Mouse (Mus musculus) embryonic facial prominence, embryonic 10.5 days (tissue): ENCODE measurements around the gene Cope. TPM values are rescaled to one million over a fixed set of nuclear protein-coding genes. Genes with fewer than 3 reads are reported as not detected.
A peak's percentile ranks its signal among the peaks of the same experiment; 100 is the strongest.

Source experiments
- DNase-seq: peaks from one replicate; pipeline ENCODE4 v3.0.0-alpha.2; 2017; ENCODE audit warnings: low spot score
- H3K27ac ChIP-seq: fragments of 300-500 bp; sonication (generic); replicated peaks from 2 replicates; pipeline ENCODE4 v1.5.1; 2016; ENCODE audit warnings: mild to moderate bottlenecking
- H3K27me3 ChIP-seq: fragments of 300-500 bp; sonication (generic); replicated peaks from 2 replicates; pipeline ENCODE4 v1.6.1; 2016; ENCODE audit warnings: low read depth, mild to moderate bottlenecking; ENCODE audit not compliant: poor library complexity, severe bottlenecking
- H3K36me3 ChIP-seq: fragments of 300-500 bp; sonication (generic); replicated peaks from 2 replicates; pipeline ENCODE4 v1.6.1; 2016; ENCODE audit warnings: mild to moderate bottlenecking, moderate library complexity
- H3K4me1 ChIP-seq: fragments of 300-500 bp; sonication (generic); 2 replicates; pipeline ENCODE4 v1.6.1; 2016
- H3K4me3 ChIP-seq: fragments of 300-500 bp; sonication (generic); 2 replicates; pipeline ENCODE4 v1.5.1; 2016; ENCODE audit warnings: mild to moderate bottlenecking, moderate library complexity
- H3K9me3 ChIP-seq: fragments of 300-500 bp; sonication (generic); 2 replicates; pipeline ENCODE4 v1.6.1; 2016; ENCODE audit warnings: mild to moderate bottlenecking
- WGBS: fragments of 180-500 bp; shearing (Covaris S2); methylation state at CpG from one replicate; pipeline ENCODE4 v1.1.7; 2016; 5-methylcytosine and 5-hydroxymethylcytosine counted together
- polyA plus RNA-seq: library from polyadenylated mRNA; unstranded; fragments of >200 nt; fragmentation: Nextera tagmentation; extraction: Ambion mirVana; gene quantifications from 2 replicates; pipeline ENCODE4 v1.2.1, GENCODE M21; 2016

Gene Cope
- polyA plus RNA-seq, 1 experiment from 2014 or later, result 293 TPM

DNA sequence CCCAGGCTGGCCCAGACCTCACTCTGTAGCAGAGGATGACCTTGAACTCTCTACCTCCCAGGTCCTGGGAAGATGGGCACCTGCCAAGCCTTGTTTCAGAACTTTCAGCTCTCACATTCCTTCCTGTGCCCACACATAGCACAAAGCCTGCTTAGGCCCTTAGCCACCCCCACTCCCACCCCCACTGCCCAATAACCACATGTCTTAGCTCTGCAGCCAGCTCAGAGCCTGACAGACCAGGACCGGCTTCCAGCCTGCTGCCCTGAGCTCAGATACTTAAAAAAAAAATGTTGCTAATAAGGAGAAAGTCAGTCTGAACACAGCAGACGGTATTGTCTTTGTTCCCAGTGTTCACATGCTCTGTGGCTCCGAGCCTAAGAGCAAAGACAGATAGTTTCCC is 21.3 kb upstream of the Cope start:
- Histone ChIP-seq H3K9me3 (no peaks in the 10 kb centered on the region), H3K27me3 (no peaks in the 10 kb centered on the region), H3K36me3 (peaks cover 18% of the 10 kb centered on the region), H3K4me3 (no peak overlapping the region), H3K4me1 (peaks cover 66% of the 10 kb centered on the region), H3K27ac (peak overlapping the region; percentile 95; the same call in 1 of the 2 replicates)
- no peak for DNase-seq
- WGBS, result 60% methylated on average over 3 of the region's 3 CpGs

DNA sequence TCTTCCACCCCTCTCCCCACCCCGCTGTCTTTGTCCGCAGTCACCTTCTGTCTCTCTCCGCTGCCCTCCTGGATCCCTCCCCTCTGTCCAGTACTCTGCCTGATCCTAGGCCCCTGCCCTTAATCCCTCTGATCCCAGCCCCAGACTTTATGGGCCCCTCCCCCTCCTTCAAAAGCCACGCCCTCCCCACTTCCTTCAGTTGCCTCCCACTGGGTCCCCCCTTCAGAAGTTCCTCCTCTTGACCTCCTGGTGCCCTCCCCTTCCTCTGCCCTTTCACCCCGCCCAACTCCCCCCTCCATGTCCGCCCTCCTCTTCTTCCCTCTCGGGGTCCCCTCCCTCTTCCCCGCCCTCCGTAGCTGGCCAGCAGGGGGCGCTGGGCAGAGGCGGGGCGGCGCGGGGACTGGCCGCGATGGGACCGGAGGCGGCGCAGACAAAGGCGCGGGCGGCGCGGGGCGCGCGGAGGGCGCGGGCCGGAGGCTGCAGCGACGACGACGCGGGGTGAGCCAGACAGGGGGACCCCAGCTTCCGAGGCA is 19.6 kb upstream of the Cope start, which contains the start of gene Homer3:
TSS of gene Homer3 (plus strand) at position 225 of the 533 bp plus-strand sequence.
- no peaks in the 10 kb centered on the region for H3K27me3 ChIP-seq
- peaks cover 62% of the 10 kb centered on the region for H3K4me1 ChIP-seq
- DNase-seq, result peak; percentile 97
- H3K36me3 ChIP-seq, result peaks cover 35% of the 10 kb centered on the region
- WGBS, result under 1% methylated on average over 36 of the region's 36 CpGs
- H3K27ac ChIP-seq, result peak within 1 kb of the TSS; percentile 95
- peaks cover 6% of the 10 kb centered on the region; the same call in 1 of the 2 replicates for H3K9me3 ChIP-seq
- peak within 1 kb of the TSS; percentile 93 for H3K4me3 ChIP-seq

DNA sequence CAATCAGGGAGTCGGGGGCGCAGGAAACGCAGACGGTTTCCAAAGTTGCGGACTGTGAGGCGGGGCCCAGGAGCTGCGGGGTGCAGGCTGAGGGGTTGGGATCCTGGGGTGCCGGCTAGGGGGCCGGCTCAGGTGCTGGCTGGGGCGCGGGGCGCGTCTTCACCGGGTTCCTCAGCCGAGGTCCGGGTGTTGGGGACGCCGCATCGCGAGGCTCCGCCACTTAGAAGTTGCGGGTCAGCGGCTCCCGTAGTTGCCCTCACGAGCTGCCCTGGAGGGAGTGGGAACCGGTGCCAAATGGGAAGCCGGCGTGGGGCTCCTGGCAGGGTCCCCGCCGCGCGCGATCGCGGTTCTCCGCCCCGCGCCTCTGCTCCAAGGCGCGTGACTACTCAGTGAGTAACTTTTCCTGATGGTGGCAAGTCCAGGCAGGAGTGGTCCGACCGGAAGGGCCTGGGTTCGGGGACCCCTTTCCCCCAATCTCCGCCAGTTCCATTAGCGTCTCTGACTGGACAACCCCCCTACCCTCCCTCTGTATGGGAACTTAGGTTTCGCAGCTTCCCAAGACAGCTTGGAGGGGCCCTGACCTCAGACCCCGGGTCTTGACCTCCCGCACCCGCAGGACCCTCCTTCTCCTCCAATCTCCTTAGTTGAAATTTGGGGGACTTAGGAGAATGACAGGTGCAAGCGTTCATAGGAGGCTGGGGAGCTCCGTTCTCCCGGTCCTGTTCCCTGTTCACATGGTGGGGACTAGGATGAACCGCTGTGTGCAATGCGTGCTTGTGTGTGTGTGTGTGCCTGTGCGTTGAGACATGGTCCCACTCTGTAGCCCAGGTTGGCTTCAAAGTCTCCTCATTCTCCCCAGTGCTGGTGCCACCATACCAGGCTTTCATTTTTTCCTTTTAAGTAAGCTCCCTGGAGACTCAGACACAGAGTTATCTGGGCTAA is 18.9 kb upstream of the Cope start:
- Histone ChIP-seq H3K4me3 (peak overlapping the region; percentile 93), H3K4me1 (peaks cover 55% of the 10 kb centered on the region), H3K9me3 (peaks cover 6% of the 10 kb centered on the region; the same call in 1 of the 2 replicates), H3K27ac (peak overlapping the region; percentile 95), H3K36me3 (peaks cover 42% of the 10 kb centered on the region), H3K27me3 (no peaks in the 10 kb centered on the region)
- DNase-seq, result peak; percentile 44
- under 1% methylated on average over 55 of the region's 55 CpGs for WGBS

DNA sequence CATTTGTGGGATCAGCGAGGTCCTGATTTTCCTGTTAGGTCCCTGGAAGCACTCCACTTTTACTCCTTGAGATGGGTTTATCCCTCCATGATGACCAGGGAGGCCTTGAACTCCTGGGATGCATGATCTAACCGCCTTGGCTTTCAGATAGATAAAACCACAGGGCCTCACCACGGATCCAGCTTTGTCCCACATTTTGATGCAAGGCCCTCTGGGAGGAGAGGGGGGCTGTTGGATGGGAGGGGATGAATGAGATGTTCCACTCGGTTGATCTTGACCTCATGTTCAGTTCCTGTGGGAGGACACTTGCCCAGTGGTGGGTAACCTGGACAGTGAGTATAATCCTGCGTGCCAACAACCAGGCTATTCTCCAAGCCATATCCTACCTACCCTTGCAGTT is 17.9 kb upstream of the Cope start:
- 79% methylated on average over 5 of the region's 5 CpGs for WGBS
- no peak for DNase-seq
- Histone ChIP-seq H3K4me1 (peaks cover 46% of the 10 kb centered on the region), H3K27ac (no peak overlapping the region), H3K27me3 (no peaks in the 10 kb centered on the region), H3K9me3 (peaks cover 6% of the 10 kb centered on the region; the same call in 1 of the 2 replicates), H3K4me3 (peak overlapping the region; percentile 93), H3K36me3 (peaks cover 52% of the 10 kb centered on the region)

DNA sequence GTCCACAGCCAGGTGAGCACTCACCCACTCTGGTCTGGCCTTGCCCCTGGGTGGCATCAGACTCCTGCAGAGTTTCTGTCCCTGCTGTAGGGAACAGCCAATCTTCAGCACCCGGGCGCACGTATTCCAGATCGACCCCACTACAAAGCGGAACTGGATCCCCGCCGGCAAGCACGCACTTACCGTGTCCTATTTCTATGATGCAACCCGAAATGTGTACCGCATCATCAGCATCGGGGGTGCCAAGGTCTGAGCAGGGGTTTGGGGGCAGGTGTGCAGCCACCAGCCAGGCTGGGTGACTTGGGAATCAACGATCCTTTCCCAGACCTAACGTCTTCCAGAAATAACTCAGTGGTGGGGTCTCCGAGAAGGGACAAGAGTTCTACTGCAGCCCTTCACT is 17.0 kb upstream of the Cope start:
- no peak for DNase-seq
- Histone ChIP-seq H3K9me3 (peaks cover 6% of the 10 kb centered on the region; the same call in 1 of the 2 replicates), H3K27ac (no peak overlapping the region), H3K36me3 (peaks cover 61% of the 10 kb centered on the region), H3K4me1 (peaks cover 44% of the 10 kb centered on the region), H3K27me3 (no peaks in the 10 kb centered on the region), H3K4me3 (peak overlapping the region; percentile 93; the same call in 1 of the 2 replicates)
- WGBS, result 97% methylated on average over 15 of the region's 15 CpGs

DNA sequence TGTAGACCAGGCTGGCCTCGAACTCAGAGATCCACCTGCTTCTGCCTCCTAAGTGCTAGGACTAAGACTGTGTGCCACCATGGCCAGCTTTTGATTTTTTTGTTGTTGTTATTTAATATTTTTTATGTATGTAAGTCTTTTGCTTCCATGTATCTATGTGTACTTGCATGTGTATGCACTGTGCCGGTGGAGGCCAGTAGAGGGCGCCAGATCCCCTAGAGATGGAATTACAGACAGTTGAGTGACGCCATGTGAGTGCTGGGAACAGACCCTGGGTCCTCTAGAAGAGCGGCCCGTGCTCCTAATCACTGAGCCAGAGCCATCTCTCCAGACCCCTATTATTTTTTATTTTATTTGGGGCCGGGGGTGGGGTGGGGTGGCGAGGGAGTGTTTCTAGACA is 15.6 kb upstream of the Cope start:
- no peaks in the 10 kb centered on the region for H3K27me3 ChIP-seq
- H3K27ac ChIP-seq, result no peak overlapping the region
- H3K9me3 ChIP-seq, result peaks cover 6% of the 10 kb centered on the region; the same call in 1 of the 2 replicates
- WGBS, result 91% methylated on average over 8 of the region's 8 CpGs
- H3K4me1 ChIP-seq, result peaks cover 32% of the 10 kb centered on the region
- 0 out of 2 replicates have a peak overlapping the region, but pooled peaks have one; percentile 6 for H3K4me3 ChIP-seq
- no peak for DNase-seq
- peaks cover 76% of the 10 kb centered on the region for H3K36me3 ChIP-seq

DNA sequence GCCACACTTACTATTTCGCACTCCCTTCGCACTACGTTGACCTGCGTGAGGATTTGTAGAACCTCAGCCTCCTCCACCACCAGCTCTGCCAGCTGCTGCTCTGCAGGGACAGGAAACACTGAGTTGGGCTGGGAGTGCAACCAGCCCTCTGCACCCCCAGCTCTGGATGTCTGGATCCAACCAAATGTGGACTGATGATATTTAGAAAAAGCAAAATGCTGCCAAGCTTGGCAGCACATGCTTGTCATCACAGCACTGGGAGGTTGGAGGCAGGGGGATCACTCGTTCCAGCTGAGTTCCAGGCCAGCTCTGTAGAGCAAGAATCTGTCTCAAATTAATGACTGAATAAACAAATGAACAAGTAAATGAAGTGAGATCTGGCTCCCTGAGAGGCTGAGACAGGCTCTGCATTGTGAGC is 8.3 kb upstream of the Cope start:
- 65% methylated on average over 5 of the region's 5 CpGs for WGBS
- Histone ChIP-seq H3K36me3 (peaks cover 98% of the 10 kb centered on the region), H3K27me3 (no peaks in the 10 kb centered on the region), H3K4me3 (no peak overlapping the region), H3K4me1 (0 out of 2 replicates have a peak, but pooled peaks cover 3% of the 10 kb centered on the region), H3K9me3 (no peaks in the 10 kb centered on the region), H3K27ac (no peak overlapping the region)
- DNase-seq, result no peak

DNA sequence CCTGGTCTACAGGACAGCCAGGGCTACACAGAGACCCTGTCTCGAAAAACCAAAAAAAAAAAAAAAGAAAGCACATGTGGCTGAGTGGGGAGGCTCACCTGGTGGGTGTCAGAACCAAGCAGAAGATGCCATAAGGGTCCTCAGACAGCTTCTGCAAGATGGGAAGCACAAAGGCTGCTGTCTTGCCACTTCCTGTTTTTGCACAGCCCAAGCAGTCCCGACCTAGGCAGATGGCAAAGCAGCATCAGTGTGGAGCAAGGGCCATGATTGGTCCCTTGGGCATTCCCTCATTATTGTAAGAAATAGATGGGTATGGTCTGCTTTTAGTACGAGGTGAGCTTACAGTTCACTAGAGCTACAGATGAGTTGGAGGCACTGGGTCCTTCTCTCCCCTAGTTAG is 1.4 kb upstream of the Cope start:
- no peaks in the 10 kb centered on the region for H3K27me3 ChIP-seq
- peak overlapping the region; percentile 90; the same call in 1 of the 2 replicates for H3K4me3 ChIP-seq
- H3K9me3 ChIP-seq, result no peaks in the 10 kb centered on the region
- peaks cover 69% of the 10 kb centered on the region for H3K36me3 ChIP-seq
- no peak for DNase-seq
- WGBS, result 82% methylated on average over 3 of the region's 3 CpGs
- no peak overlapping the region for H3K27ac ChIP-seq
- H3K4me1 ChIP-seq, result peaks cover 27% of the 10 kb centered on the region

DNA sequence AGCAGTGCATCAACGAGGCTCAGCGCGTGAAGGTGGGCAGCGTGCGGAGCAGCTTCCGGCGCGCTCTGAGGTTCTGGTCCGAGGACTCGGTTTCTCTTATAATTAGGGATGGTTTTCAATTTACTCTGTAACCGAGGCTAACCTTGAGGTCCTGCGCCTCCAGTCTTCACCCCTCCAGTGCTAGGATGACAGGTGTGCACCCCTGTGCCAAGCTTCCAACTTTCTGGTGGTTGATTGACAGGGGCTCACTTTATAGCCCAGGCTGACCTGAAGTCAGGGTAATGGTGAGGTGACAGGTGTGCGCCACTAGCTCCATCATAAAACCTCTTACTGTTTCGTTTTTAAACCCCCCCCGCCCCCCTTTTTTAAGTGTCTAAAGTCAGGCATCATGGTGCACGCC is 583 bp downstream of the Cope start:
- Histone ChIP-seq H3K4me3 (peak overlapping the region; percentile 90), H3K27me3 (no peaks in the 10 kb centered on the region), H3K27ac (peak overlapping the region; percentile 86), H3K9me3 (no peaks in the 10 kb centered on the region), H3K4me1 (peaks cover 27% of the 10 kb centered on the region), H3K36me3 (peaks cover 69% of the 10 kb centered on the region)
- DNase-seq, result no peak
- WGBS, result 5% methylated on average over 16 of the region's 16 CpGs

DNA sequence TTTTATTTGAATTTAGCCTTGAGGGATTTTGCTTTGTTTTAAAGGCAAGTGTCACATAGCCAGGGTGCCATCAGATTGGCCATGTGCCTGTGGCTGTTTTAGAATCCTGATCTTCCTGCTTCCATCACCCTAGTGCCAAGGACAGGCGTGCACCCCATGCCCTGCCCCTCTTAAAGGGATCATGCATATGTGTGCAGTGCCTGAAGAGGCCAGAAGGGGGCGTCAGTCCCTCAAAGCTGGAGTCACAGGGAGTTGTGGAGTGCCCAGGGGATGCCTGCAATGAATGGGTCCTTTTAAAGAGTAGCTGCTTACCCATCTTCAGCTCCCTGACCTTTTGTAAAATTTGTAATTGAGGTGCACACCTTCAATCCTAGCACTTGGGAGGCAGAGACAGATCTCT is 7.0 kb downstream of the Cope start:
- Histone ChIP-seq H3K4me3 (no peak overlapping the region), H3K36me3 (peaks cover 95% of the 10 kb centered on the region), H3K27me3 (no peaks in the 10 kb centered on the region), H3K4me1 (peaks cover 3% of the 10 kb centered on the region; the same call in 1 of the 2 replicates), H3K9me3 (no peaks in the 10 kb centered on the region), H3K27ac (no peak overlapping the region)
- peak; percentile 56 for DNase-seq
- 33% methylated on average over 2 of the region's 2 CpGs for WGBS

DNA sequence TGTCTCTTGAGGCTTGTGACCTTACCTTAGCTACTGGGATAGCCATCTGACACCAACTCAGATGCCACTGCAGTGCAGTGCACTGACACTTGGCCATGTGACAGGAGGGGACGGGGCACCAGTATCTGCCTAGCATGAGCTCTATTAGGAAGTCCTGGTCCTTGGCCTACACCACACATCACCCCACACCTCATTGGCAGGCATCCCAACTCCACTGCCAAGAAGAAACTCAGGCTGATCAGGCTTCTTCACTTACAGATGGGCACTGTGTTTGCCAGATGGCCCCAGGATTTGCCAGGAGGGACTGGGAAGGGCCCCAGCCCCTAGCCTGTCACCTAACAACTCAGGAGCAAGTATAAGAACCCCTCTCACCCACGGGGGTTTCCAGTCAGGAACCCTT is 11.1 kb downstream of the Cope start:
- Histone ChIP-seq H3K27ac (no peak overlapping the region), H3K36me3 (peaks cover 55% of the 10 kb centered on the region), H3K4me3 (no peak overlapping the region), H3K27me3 (peaks cover 18% of the 10 kb centered on the region; the same call in 1 of the 2 replicates), H3K9me3 (no peaks in the 10 kb centered on the region), H3K4me1 (peaks cover 33% of the 10 kb centered on the region)
- 90% methylated on average over 2 of the region's 2 CpGs for WGBS
- no peak for DNase-seq

DNA sequence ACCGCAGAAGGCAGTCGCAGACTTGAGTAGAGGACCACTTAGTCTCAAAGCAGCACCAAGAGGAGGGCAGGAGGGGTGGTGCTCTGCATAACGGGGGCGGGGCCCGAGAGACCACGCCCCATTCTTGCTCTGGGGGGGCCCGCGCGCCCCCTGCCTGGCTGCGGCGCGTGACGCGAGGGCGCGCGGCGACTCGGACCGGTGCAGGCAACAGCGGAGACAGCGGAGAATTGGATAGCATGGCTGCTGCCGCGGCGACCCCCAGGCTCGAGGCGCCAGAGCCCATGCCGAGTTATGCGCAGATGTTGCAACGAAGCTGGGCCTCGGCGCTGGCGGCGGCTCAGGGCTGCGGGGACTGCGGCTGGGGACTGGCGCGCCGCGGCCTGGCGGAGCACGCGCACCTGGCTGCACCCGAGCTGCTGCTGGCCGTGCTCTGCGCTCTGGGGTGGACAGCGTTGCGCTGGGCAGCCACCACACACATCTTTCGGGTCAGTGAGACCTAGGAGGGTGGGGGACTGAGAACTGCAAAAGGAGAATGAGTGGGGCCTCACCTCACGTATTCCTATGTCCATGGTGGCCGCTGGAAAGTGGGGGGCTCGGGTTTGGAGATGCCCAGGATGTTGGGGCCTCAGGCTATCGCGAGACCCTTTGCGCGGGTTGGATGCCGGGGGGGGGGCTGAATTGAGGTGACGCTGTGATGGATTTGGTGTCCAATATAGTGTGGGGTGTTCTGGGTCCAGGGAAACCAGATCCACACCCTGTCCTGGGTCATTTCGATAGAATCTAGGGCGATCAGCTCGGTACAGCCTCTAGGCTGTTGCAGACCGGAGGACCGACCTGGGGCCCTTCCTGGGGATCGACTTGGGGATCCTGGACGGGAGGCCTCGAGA is 13.5 kb downstream of the Cope start, which contains the start of gene Cers1:
TSS of gene Cers1 (plus strand) at position 152 of the 887 bp plus-strand sequence.
- Histone ChIP-seq H3K9me3 (no peaks in the 10 kb centered on the region), H3K27me3 (peaks cover 18% of the 10 kb centered on the region; the same call in 1 of the 2 replicates), H3K36me3 (peaks cover 30% of the 10 kb centered on the region), H3K4me1 (peaks cover 33% of the 10 kb centered on the region), H3K4me3 (peak within 1 kb of the TSS; percentile 70), H3K27ac (peak within 1 kb of the TSS; percentile 81)
- WGBS, result 2% methylated on average over 66 of the region's 66 CpGs
- DNase-seq, result peak; percentile 87
